Mouse (Mus musculus): ENCODE measurements around the gene Ypel3. TPM values are rescaled to one million over a fixed set of nuclear protein-coding genes. Genes with fewer than 3 reads are reported as not detected.
A peak's percentile ranks its signal among the peaks of the same experiment; 100 is the strongest.

Gene Ypel3
- total and polyA plus RNA-seq, 3 experiments = 33.9 to 44.0 (median 38.9) TPM

GRCm38 (mm10) chr7:126792721-126793443 is 16.1 kb downstream of the Ypel3 start:
- peaks cover 54 to 73% of the 10 kb centered on the region in 2 experiments for H3K36me3 ChIP-seq (replicated peaks in 1 of 2; ENCODE audit: control insufficient read depth in 1 of 2, insufficient read depth in 1 of 2, low read length in 1 of 2)
- peak overlapping the region; percentile 35; the same call in 1 of the 2 replicates for H3K27ac ChIP-seq (ENCODE audit: insufficient read depth, low read depth)

GRCm38 (mm10) chr7:126793456-126794270 is 16.9 kb downstream of the Ypel3 start:
- H3K4me2 ChIP-seq (ENCODE audit: insufficient read depth, low read depth, poor library complexity, severe bottlenecking) = peak overlapping the region; percentile 72; the same call in 1 of the 2 replicates
- no peak overlapping the region for H3K27ac ChIP-seq (ENCODE audit: insufficient read depth, low read depth)
- H3K27me3 ChIP-seq (replicated peaks) = no peaks in the 10 kb centered on the region
- DNase-seq (ENCODE audit: extremely low read depth) = no peak
- H3K9ac ChIP-seq (ENCODE audit: insufficient read depth, low read depth) = no peak overlapping the region
- H3K79me2 ChIP-seq (replicated peaks; ENCODE audit: control insufficient read depth, extremely low read depth, insufficient read depth, poor library complexity, severe bottlenecking) = peaks cover 55% of the 10 kb centered on the region
- peaks cover 46 to 65% of the 10 kb centered on the region in 2 experiments for H3K36me3 ChIP-seq (replicated peaks in 1 of 2; ENCODE audit: control insufficient read depth in 1 of 2, insufficient read depth in 1 of 2, low read length in 1 of 2)
- in situ Hi-C loops (cut with MboI; ENCODE audit: low pct_ligation_motif_present, low pct_unique_long_range_greater_than_20kb, low sequenced_read_pairs) (no loop called here), dilution Hi-C loops (cut with MboI; ENCODE audit: extremely low pct_ligation_motif_present, extremely low pct_unique_long_range_greater_than_20kb, low sequenced_read_pairs) (no loop called here)
- peaks cover 8 to 59% of the 10 kb centered on the region in 2 experiments for H3K4me1 ChIP-seq (ENCODE audit: control insufficient read depth in 1 of 2, insufficient read depth in 2 of 2)
- H3K9me3 ChIP-seq (replicated peaks; ENCODE audit: low read length) = no peaks in the 10 kb centered on the region
- H3K4me3 ChIP-seq (replicated peaks in 1 of 3; ENCODE audit: low read depth in 2 of 3, low read length in 2 of 3, poor library complexity in 1 of 3) = no peak overlapping the region
- TF ChIP-seq JUND (conservative IDR thresholded peaks at IDR 0.05; ENCODE audit: low read depth, low read length) = no peak
- TF ChIP-seq GABPA (IDR thresholded peaks at IDR 0.05; ENCODE audit: insufficient replicate concordance, low read depth, low read length) = no peak
- TF ChIP-seq ZMIZ1 (IDR thresholded peaks at IDR 0.05; ENCODE audit: low read depth, low read length) = peak; percentile 25; the same call in 1 of the 2 replicates
- no peak for TF ChIP-seq HCFC1 (IDR thresholded peaks at IDR 0.05; ENCODE audit: low read depth, low read length)
- no peak for TF ChIP-seq BHLHE40 (IDR thresholded peaks at IDR 0.05; ENCODE audit: low read depth, low read length)
- TF ChIP-seq CHD2 (IDR thresholded peaks at IDR 0.05; ENCODE audit: low read length) = no peak; the same call in 1 of the 2 replicates
- TF ChIP-seq POLR2AphosphoS2 (IDR thresholded peaks at IDR 0.05; ENCODE audit: low read depth, low read length) = peak; percentile 93; the same call in 1 of the 2 replicates
- TF ChIP-seq ZKSCAN1 (IDR thresholded peaks at IDR 0.05; ENCODE audit: borderline replicate concordance, low read depth, low read length) = no peak
- TF ChIP-seq TCF12 (IDR thresholded peaks at IDR 0.05; ENCODE audit: low read depth, low read length) = no peak
- TF ChIP-seq ELF1 (IDR thresholded peaks at IDR 0.05; ENCODE audit: low read depth, low read length) = 0 out of 2 replicates have a peak, but pooled peaks have one; percentile 6

More at GRCm38 (mm10) chr7:126792721-126793443, 16.1 kb downstream of the Ypel3 start:
- Histone ChIP-seq H3K4me2 (ENCODE audit: insufficient read depth, low read depth, poor library complexity, severe bottlenecking) (peak overlapping the region; percentile 72), H3K9ac (ENCODE audit: insufficient read depth, low read depth) (peak overlapping the region; percentile 89), H3K27me3 (replicated peaks) (no peaks in the 10 kb centered on the region), H3K4me1 (ENCODE audit: control insufficient read depth in 1 of 2, insufficient read depth in 2 of 2) (peaks cover 8 to 61% of the 10 kb centered on the region in 2 experiments), H3K9me3 (replicated peaks; ENCODE audit: low read length) (no peaks in the 10 kb centered on the region), H3K4me3 (replicated peaks in 1 of 3; ENCODE audit: low read depth in 2 of 3, low read length in 2 of 3, poor library complexity in 1 of 3) (peak overlapping the region; percentile 63 to 88 (median 81)), H3K79me2 (replicated peaks; ENCODE audit: control insufficient read depth, extremely low read depth, insufficient read depth, poor library complexity, severe bottlenecking) (peaks cover 48% of the 10 kb centered on the region)
- TF ChIP-seq RAD21 (IDR thresholded peaks at IDR 0.05; ENCODE audit: low read depth, low read length) (no peak), ZNF384 (IDR thresholded peaks at IDR 0.05; ENCODE audit: low read depth, low read length) (no peak), RCOR1 (conservative IDR thresholded peaks at IDR 0.05; ENCODE audit: low read depth, low read length) (no peak), JUND (conservative IDR thresholded peaks at IDR 0.05; ENCODE audit: low read depth, low read length) (no peak), ELF1 (IDR thresholded peaks at IDR 0.05; ENCODE audit: low read depth, low read length) (no peak), MAFK (IDR thresholded peaks at IDR 0.05; ENCODE audit: insufficient replicate concordance, low read length) (no peak), ZMIZ1 (IDR thresholded peaks at IDR 0.05; ENCODE audit: low read depth, low read length) (no peak), MEF2A (IDR thresholded peaks at IDR 0.05; ENCODE audit: borderline replicate concordance, low read depth, low read length) (no peak)
- in situ Hi-C loops (cut with MboI; ENCODE audit: low pct_ligation_motif_present, low pct_unique_long_range_greater_than_20kb, low sequenced_read_pairs) = no loop called here
- DNase-seq (ENCODE audit: extremely low read depth) = no peak
- dilution Hi-C loops (cut with MboI; ENCODE audit: extremely low pct_ligation_motif_present, extremely low pct_unique_long_range_greater_than_20kb, low sequenced_read_pairs) = no loop called here

All from CH12.LX (cell line).